Mouse (Mus musculus) myocyte (in vitro differentiated cells): ENCODE results near the gene Zfp775.

Source experiments
- MYOD1 ChIP-seq, 3 experiments: IDR thresholded peaks; one replicate each; pipeline ENCODE4 v1.6.1; 2011; ENCODE audit warnings: control low read depth in 2 of 3, low read depth in 2 of 3, mild to moderate bottlenecking in 2 of 3, moderate library complexity in 1 of 3; ENCODE audit not compliant: insufficient read length in 2 of 3, control insufficient read depth in 1 of 3
- POLR2A ChIP-seq: IDR thresholded peaks from one replicate; pipeline ENCODE4 v1.6.1; 2011; ENCODE audit warnings: low read depth, mild to moderate bottlenecking, control low read depth, moderate library complexity; ENCODE audit not compliant: insufficient read length
- POLR2AphosphoS2 ChIP-seq: IDR thresholded peaks from one replicate; pipeline ENCODE4 v1.6.1; 2011; ENCODE audit warnings: low read depth, control low read depth; ENCODE audit not compliant: insufficient read length
- SRF ChIP-seq: IDR thresholded peaks from one replicate; pipeline ENCODE4 v1.6.1; 2011; ENCODE audit warnings: low read depth; ENCODE audit not compliant: control insufficient read depth, insufficient read length
- TCF12 ChIP-seq: IDR thresholded peaks from one replicate; pipeline ENCODE4 v1.6.1; 2011; ENCODE audit warnings: mild to moderate bottlenecking, control low read depth; ENCODE audit not compliant: poor library complexity, insufficient read depth, severe bottlenecking
- USF1 ChIP-seq: IDR thresholded peaks from one replicate; pipeline ENCODE4 v1.6.1; 2011; ENCODE audit warnings: low read depth, mild to moderate bottlenecking, control low read depth, moderate library complexity

DNA sequence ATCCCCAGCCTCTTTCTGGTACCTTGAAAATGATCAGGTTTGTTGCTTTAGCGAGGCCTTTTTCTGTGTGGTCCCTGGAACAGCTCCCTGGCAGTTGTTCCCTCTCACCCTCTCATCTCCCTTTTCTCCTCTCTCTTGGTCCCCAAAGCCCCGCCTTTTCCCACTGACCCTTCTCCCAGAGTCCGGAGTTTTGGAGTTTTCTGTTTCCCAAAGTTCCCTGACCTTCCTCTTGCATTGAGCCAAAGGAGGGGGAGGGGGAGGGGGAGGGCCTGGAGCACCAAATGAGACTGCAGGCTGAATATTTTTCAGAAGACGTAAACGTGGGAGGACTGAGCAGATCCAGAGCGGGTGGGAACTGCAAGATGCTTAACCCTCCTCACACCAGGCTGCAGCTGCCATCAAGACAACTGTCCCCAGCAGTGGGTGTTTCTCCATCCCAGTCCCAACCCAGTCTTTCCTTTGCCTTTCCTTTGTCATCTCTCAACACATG lies 29.2 kb upstream of the Zfp775 start, which contains the start of gene Rarres2:
- TF ChIP-seq USF1, result no peak
- no peak for TF ChIP-seq MYOD1 (IDR thresholded peaks at IDR 0.05; ENCODE audit: control insufficient read depth in 1 of 3, insufficient read length in 2 of 3, low read depth in 2 of 3)
- no peak for TF ChIP-seq SRF
- no peak for TF ChIP-seq POLR2A
- TF ChIP-seq POLR2AphosphoS2, result no peak
- TF ChIP-seq TCF12, result no peak
